ENCODE assay signal across 26 mouse cellular contexts in genomic region chr12:99637986-99638385, GRCm38 (mm10).
DNase-seq lines count a peak whose midpoint lies in the region; ATAC-seq and TF ChIP-seq lines count a peak whose summit lies in the region.
"Had no signal": no experiment of that assay in that cellular context is flagged by ENCODE, and none has a peak within 500 bp of the region (broad histone marks: within the 10 kb centered on the region; RNA-seq: fewer than 3 reads in every experiment).

No protein-coding gene starts in this region.

- no peak overlapping the region for H3K27ac ChIP-seq in forebrain, embryonic 11.5 days (ENCODE audit: low read depth, low read length)
- no peak overlapping the region for H3K27ac ChIP-seq in forebrain, embryonic 16.5 days (ENCODE audit: low read length)
- no peak overlapping the region for H3K27ac ChIP-seq in intestine, embryonic 14.5 days (ENCODE audit: low read depth)
- no peak overlapping the region for H3K27ac ChIP-seq in intestine, postnatal 0 days (ENCODE audit: low read depth, low read length)
- H3K27ac ChIP-seq: embryonic facial prominence, embryonic 12.5 days; embryonic facial prominence, embryonic 15.5 days; forebrain, embryonic 12.5 days; forebrain, embryonic 15.5 days; heart, embryonic 15.5 days; hindbrain, embryonic 12.5 days; hindbrain, embryonic 15.5 days; intestine, embryonic 15.5 days had no signal

- H3K36me3 ChIP-seq in forebrain, embryonic 11.5 days (ENCODE audit: control insufficient read depth, insufficient read depth, low read length) = no peaks in the 10 kb centered on the region
- no peaks in the 10 kb centered on the region for H3K36me3 ChIP-seq in forebrain, embryonic 16.5 days (ENCODE audit: control insufficient read depth, insufficient read depth)
- no peaks in the 10 kb centered on the region for H3K36me3 ChIP-seq in intestine, embryonic 14.5 days (ENCODE audit: control insufficient read depth, insufficient read depth, low read length)
- no peaks in the 10 kb centered on the region for H3K36me3 ChIP-seq in intestine, postnatal 0 days (ENCODE audit: control insufficient read depth, insufficient read depth)
- H3K36me3 ChIP-seq: embryonic facial prominence, embryonic 12.5 days; embryonic facial prominence, embryonic 15.5 days; forebrain, embryonic 12.5 days; forebrain, embryonic 15.5 days; heart, embryonic 12.5 days; heart, embryonic 15.5 days; hindbrain, embryonic 12.5 days; hindbrain, embryonic 15.5 days; intestine, embryonic 15.5 days had no signal

- TF ChIP-seq CTCF in intestine, postnatal 0 days (IDR thresholded peaks at IDR 0.05; ENCODE audit: low read depth) = no peak

- H3K9me3 ChIP-seq in forebrain, embryonic 11.5 days (ENCODE audit: control insufficient read depth, low read length) = peaks cover under 1% of the 10 kb centered on the region; the same call in 1 of the 2 replicates
- peaks cover 3% of the 10 kb centered on the region; the same call in 1 of the 2 replicates for H3K9me3 ChIP-seq in forebrain, embryonic 16.5 days (ENCODE audit: control insufficient read depth, low read length)
- H3K9me3 ChIP-seq in intestine, embryonic 14.5 days (ENCODE audit: control insufficient read depth, low read length) = 0 out of 2 replicates have a peak, but pooled peaks cover under 1% of the 10 kb centered on the region
- no peaks in the 10 kb centered on the region for H3K9me3 ChIP-seq in intestine, postnatal 0 days (ENCODE audit: control insufficient read depth)
- H3K9me3 ChIP-seq: forebrain, embryonic 15.5 days; heart, embryonic 15.5 days; hindbrain, embryonic 15.5 days; intestine, embryonic 15.5 days had no signal

- no peak overlapping the region for H3K4me2 ChIP-seq in forebrain, embryonic 11.5 days (ENCODE audit: low read depth, low read length, severe bottlenecking)
- no peak overlapping the region for H3K4me2 ChIP-seq in forebrain, embryonic 16.5 days (ENCODE audit: low read length)
- no peak overlapping the region for H3K4me2 ChIP-seq in intestine, embryonic 14.5 days (ENCODE audit: low read length)
- H3K4me2 ChIP-seq in intestine, postnatal 0 days (replicated peaks; ENCODE audit: low read depth) = no peak overlapping the region
- H3K4me2 ChIP-seq: embryonic facial prominence, embryonic 12.5 days; embryonic facial prominence, embryonic 15.5 days; forebrain, embryonic 12.5 days; forebrain, embryonic 15.5 days; heart, embryonic 12.5 days; heart, embryonic 15.5 days; hindbrain, embryonic 12.5 days; hindbrain, embryonic 15.5 days; intestine, embryonic 15.5 days had no signal

- peak; percentile 10 for DNase-seq in forebrain, embryonic 11.5 days (ENCODE audit: low spot score)
- peak; percentile 37 for DNase-seq in intestine, embryonic 14.5 days (ENCODE audit: low spot score)
- DNase-seq in testis, postnatal 10 days (ENCODE audit: low spot score) = peak; percentile 19
- DNase-seq in testis, postnatal 14 days (ENCODE audit: low spot score) = no peak
- DNase-seq: adrenal gland, adult 2 months; adrenal gland, postnatal 14 days; B cell, adult 2 months; cerebellum, adult 11 months; cerebellum, adult 2 months; cerebellum, adult 9-11 months; cerebellum, postnatal 25 days; gastrocnemius, postnatal 10 days; gastrocnemius, postnatal 36 days; heart, postnatal 10 days had no signal

- H3K27me3 ChIP-seq in forebrain, embryonic 11.5 days (ENCODE audit: control insufficient read depth, insufficient read depth, low read length) = peaks cover 2% of the 10 kb centered on the region
- no peaks in the 10 kb centered on the region for H3K27me3 ChIP-seq in forebrain, embryonic 16.5 days (replicated peaks; ENCODE audit: control insufficient read depth, insufficient read depth, low read length)
- no peaks in the 10 kb centered on the region for H3K27me3 ChIP-seq in intestine, embryonic 14.5 days (replicated peaks; ENCODE audit: control insufficient read depth, insufficient read depth, low read length)
- H3K27me3 ChIP-seq in intestine, postnatal 0 days (replicated peaks; ENCODE audit: control insufficient read depth, insufficient read depth, low read length) = no peaks in the 10 kb centered on the region
- H3K27me3 ChIP-seq: embryonic facial prominence, embryonic 12.5 days; embryonic facial prominence, embryonic 15.5 days; forebrain, embryonic 15.5 days; heart, embryonic 12.5 days; heart, embryonic 15.5 days; hindbrain, embryonic 12.5 days; hindbrain, embryonic 15.5 days; intestine, embryonic 15.5 days had no signal

- ATAC-seq in forebrain, embryonic 11.5 days (replicated peaks; ENCODE audit: low FRiP score) = no peak
- ATAC-seq in forebrain, embryonic 16.5 days = no peak
- ATAC-seq in intestine, embryonic 14.5 days (replicated peaks; ENCODE audit: low FRiP score, low TSS enrichment, low read depth) = no peak
- ATAC-seq in intestine, postnatal 0 days = no peak
- ATAC-seq: CD4-positive, CD25-positive, alpha-beta regulatory T cell, adult 4 months; forebrain, embryonic 15.5 days; intestine, embryonic 15.5 days had no signal

- H3K4me1 ChIP-seq in forebrain, embryonic 11.5 days (replicated peaks; ENCODE audit: control insufficient read depth, insufficient read depth, low read length) = peaks cover 17% of the 10 kb centered on the region; the same call in 1 of the 2 replicates
- peaks cover 20% of the 10 kb centered on the region for H3K4me1 ChIP-seq in forebrain, embryonic 16.5 days (replicated peaks; ENCODE audit: control insufficient read depth, insufficient read depth, low read length)
- H3K4me1 ChIP-seq in intestine, embryonic 14.5 days (replicated peaks; ENCODE audit: control insufficient read depth, insufficient read depth, low read length) = no peaks in the 10 kb centered on the region; the same call in 1 of the 2 replicates
- H3K4me1 ChIP-seq in intestine, postnatal 0 days (replicated peaks; ENCODE audit: control insufficient read depth, insufficient read depth, low read length) = no peaks in the 10 kb centered on the region
- H3K4me1 ChIP-seq: intestine, embryonic 15.5 days had no signal

- H3K4me3 ChIP-seq in forebrain, embryonic 11.5 days (ENCODE audit: low read depth, low read length) = no peak overlapping the region
- no peak overlapping the region for H3K4me3 ChIP-seq in forebrain, embryonic 16.5 days (replicated peaks; ENCODE audit: low read length)
- H3K4me3 ChIP-seq in intestine, embryonic 14.5 days (ENCODE audit: low read depth, low read length) = no peak overlapping the region
- no peak overlapping the region for H3K4me3 ChIP-seq in intestine, postnatal 0 days (ENCODE audit: low read depth, low read length)
- H3K4me3 ChIP-seq: embryonic facial prominence, embryonic 12.5 days; embryonic facial prominence, embryonic 15.5 days; forebrain, embryonic 12.5 days; forebrain, embryonic 15.5 days; heart, embryonic 12.5 days; heart, embryonic 15.5 days; hindbrain, embryonic 12.5 days; hindbrain, embryonic 15.5 days; intestine, embryonic 15.5 days had no signal

- H3K9ac ChIP-seq in forebrain, embryonic 11.5 days (ENCODE audit: low read length) = no peak overlapping the region
- H3K9ac ChIP-seq in forebrain, embryonic 16.5 days (replicated peaks; ENCODE audit: low read depth, low read length) = no peak overlapping the region
- H3K9ac ChIP-seq in intestine, embryonic 14.5 days (ENCODE audit: low read length) = no peak overlapping the region
- no peak overlapping the region for H3K9ac ChIP-seq in intestine, postnatal 0 days (ENCODE audit: low read depth, low read length)
- H3K9ac ChIP-seq: embryonic facial prominence, embryonic 12.5 days; embryonic facial prominence, embryonic 15.5 days; forebrain, embryonic 12.5 days; forebrain, embryonic 15.5 days; heart, embryonic 12.5 days; heart, embryonic 15.5 days; hindbrain, embryonic 12.5 days; hindbrain, embryonic 15.5 days; intestine, embryonic 15.5 days had no signal

- WGBS in forebrain, embryonic 11.5 days = 87% methylated on average over 5 of the region's 5 CpGs
- WGBS in forebrain, embryonic 16.5 days = 89% methylated on average over 5 of the region's 5 CpGs
- WGBS in intestine, embryonic 14.5 days = 84% methylated on average over 5 of the region's 5 CpGs
- WGBS in intestine, postnatal 0 days = 75% methylated on average over 5 of the region's 5 CpGs
